Mouse (Mus musculus) brain, embryonic 14.5 days (tissue): ENCODE data around the gene Lrch2. TPM values are rescaled to one million over a fixed set of nuclear protein-coding genes. Genes with fewer than 3 reads are reported as not detected.

Experiments used
- DNase-seq: peaks from one replicate; pipeline ENCODE4 v3.0.0-alpha.2; 2011; ENCODE audit warnings: low read depth
- CTCF ChIP-seq: fragments of 200-500 bp; IDR thresholded peaks from 2 replicates; pipeline ENCODE4 v1.5.1; 2012; ENCODE audit warnings: inconsistent platforms, mild to moderate bottlenecking, moderate library complexity, borderline replicate concordance; ENCODE audit not compliant: insufficient read depth, insufficient read length; ENCODE audit errors: extremely low read depth
- POLR2A ChIP-seq: fragments of 200-500 bp; IDR thresholded peaks from 2 replicates; pipeline ENCODE4 v1.6.1; 2012; ENCODE audit warnings: mild to moderate bottlenecking, inconsistent platforms, borderline replicate concordance; ENCODE audit not compliant: poor library complexity, insufficient read depth, insufficient read length, severe bottlenecking; ENCODE audit errors: extremely low read depth
- polyA plus RNA-seq: library from polyadenylated mRNA; depleted of rRNA; stranded (reverse); fragments of >200 nt; gene quantifications from 2 replicates; pipeline ENCODE4 v1.2.3, GENCODE M21; 2012; rRNA removed

Lrch2 gene
- polyA plus RNA-seq, 1 experiment: 39.0 TPM

DNA sequence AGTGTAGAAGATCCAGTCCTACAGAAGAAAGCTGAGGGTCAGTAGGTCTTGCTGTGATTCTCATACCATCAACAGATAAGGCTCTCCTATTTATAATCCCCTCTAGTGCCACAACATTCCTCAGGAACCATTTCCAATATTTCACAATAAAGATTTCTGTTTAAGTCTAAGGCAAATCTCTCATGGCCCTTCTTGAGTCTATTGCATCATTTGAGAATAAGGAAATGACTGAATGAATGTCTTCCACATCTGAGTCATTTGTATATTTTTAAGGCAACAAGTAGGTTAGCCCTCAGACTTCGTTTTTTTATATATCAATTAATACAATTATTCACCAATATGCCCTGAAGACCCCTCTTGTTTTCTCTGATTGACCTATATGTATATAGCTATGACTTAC lies 124.8 kb downstream of the Lrch2 start, which contains the start of gene Il13ra2:
TSS of gene Il13ra2 (minus strand) at position 64 of the 400 bp plus-strand sequence.
- DNase-seq: no peak
- TF ChIP-seq POLR2A (no peak), CTCF (no peak)

Other genes with a start within 250 kb of the Lrch2 start
- 0.04 TPM in 1 of 2 replicates, not detected in the other for gene Il13ra2, start 124.9 kb downstream of the Lrch2 start, polyA plus RNA-seq
- not detected in 2 replicates for gene Vmn1r239-ps, start 100.4 kb downstream of the Lrch2 start, polyA plus RNA-seq
- not detected in 2 replicates for gene Gm15128, start 211.9 kb upstream of the Lrch2 start, polyA plus RNA-seq